Mouse (Mus musculus) monocyte, adult 2 months (primary cell): ENCODE results near the gene Ttc39b.

Experiments used
- DNase-seq, 2 experiments: peaks; one replicate each; pipeline ENCODE4 v3.0.0; 2022; ENCODE audit warnings: low spot score in 2 of 2, low read depth in 1 of 2

Gene Ttc39b

GRCm38 (mm10) chr4:83198123-83198522 is 125.9 kb downstream of the Ttc39b start:
- no peak for DNase-seq

- DNase-seq: no peak
These were observed 134.3 kb downstream of the Ttc39b start for GRCm38 (mm10) chr4:83189736-83190135.

- no peak for DNase-seq
These were observed 136.7 kb downstream of the Ttc39b start for GRCm38 (mm10) chr4:83187324-83187723.

- no peak for DNase-seq
These were observed 137.6 kb downstream of the Ttc39b start for GRCm38 (mm10) chr4:83186448-83186847.

- no peak for DNase-seq
These were observed 140.6 kb downstream of the Ttc39b start for GRCm38 (mm10) chr4:83183288-83183930.

DNA sequence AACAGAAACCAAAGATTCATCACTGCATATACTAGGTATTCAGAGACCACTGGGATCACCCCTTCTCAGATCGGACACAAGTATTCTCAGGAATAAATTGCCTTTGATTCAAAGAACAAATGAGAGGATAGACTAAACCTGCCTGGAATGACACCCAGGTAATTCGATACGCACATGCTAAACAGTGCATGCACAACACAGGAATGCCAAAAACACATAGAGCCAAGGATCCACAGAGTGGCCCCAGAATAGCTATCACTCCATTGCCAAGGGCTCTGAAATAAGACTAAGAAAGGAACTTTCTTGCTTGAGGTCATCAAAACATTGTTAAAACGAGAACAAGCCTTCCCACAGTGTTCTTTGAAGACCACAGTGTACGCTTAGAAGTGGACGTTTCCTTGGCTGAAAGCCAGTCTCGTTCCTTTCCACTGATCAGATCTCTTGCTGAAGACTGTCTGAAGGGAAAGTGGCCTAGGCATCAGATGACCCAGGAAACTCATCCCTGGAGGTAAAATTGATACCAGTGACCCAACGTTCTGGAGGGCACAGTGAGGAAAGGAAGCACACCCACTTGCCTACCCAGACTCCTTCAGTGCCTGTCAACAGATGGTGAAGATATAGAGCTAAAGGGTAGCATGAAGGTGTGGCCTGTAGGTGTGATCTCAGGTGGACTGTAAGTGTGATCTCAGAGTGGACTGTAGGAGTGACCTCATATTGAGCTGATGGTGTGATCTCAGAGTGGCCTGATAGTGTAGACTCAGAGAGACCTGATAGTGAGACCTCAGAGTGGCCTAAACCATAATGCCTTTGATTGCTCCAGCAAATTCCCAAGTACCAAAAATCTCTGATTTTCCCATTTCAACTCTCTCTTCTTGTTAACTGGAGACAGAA is 141.6 kb downstream of the Ttc39b start:
- no peak for DNase-seq

- DNase-seq: no peak
These were observed 146.6 kb downstream of the Ttc39b start for GRCm38 (mm10) chr4:83177471-83177870.

DNA sequence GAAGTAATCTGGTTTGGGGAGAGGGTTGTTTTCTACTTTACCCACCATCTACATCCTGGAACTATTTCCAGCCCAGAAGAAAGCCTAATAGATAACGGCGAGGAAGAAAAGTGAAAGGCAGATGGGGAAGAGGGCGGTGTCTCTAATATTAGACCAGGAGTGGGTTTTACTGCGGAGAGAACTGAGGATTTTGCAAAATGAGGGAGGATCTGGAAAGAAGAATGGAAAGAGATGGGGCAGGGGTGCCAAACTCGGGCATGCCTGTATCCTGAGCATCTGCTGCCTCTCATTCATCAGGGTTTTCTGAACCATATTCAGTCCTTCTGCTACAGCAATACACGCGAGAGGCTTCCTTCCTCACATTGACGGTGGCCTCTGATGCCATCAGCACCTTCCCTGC is 149.1 kb downstream of the Ttc39b start:
- no peak for DNase-seq

DNA sequence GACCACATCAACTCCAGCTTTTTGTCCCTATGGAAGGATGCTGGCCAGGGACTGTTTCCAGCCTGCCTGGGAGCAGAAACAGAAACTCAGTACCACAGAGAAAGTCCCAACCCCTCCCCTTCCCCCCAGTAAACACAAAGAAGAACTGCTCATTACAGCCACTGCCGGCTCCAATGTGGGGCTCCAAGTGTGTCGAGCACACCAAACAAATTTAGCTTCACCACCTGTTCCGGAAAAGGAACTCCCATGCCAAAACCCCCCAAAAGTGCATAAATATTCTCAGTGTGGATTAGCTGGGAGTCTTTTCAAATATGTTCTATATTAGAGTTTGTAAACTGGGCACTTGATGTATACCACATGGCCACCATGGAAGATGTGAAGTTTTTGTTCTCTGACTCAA is 151.8 kb downstream of the Ttc39b start:
- DNase-seq: no peak

DNA sequence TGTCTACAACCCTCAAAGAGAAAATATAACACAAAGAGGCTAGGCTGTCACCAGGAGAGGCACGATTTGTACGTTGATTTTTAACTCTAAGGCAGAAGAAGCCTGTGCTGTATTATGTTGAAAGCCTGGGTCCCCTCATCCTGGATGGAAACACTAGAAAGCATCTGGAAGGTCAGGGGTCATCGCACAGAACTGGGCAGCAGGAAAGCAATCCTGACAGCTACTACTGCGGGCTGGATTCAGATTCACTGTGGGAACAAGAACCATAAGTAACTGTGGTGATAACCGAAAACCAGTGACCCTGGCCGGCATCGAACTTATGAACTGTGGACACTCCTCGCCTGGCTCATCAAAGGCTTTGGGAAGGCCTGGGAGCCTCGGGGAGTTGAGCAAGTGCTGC is 153.3 kb downstream of the Ttc39b start:
- DNase-seq: no peak
